Mouse (Mus musculus): Measurements from ENCODE around the gene Bend5. TPM values are rescaled to one million over a fixed set of nuclear protein-coding genes. Genes with fewer than 3 reads are reported as not detected.

Bend5 gene
- total and polyA plus RNA-seq, 3 experiments = 15.6 to 21.8 (median 19.3) TPM

- no peak for TF ChIP-seq MAFK (IDR thresholded peaks at IDR 0.05; ENCODE audit: insufficient replicate concordance, low read length)
- peak; percentile 79 for TF ChIP-seq RAD21 (IDR thresholded peaks at IDR 0.05; ENCODE audit: low read depth, low read length)
- TF ChIP-seq SMC3 (IDR thresholded peaks at IDR 0.05; ENCODE audit: low read depth, low read length) = peak; percentile 97
- TF ChIP-seq ZC3H11A (IDR thresholded peaks at IDR 0.05; ENCODE audit: low read depth, low read length) = peak; percentile 64
- TF ChIP-seq JUND (conservative IDR thresholded peaks at IDR 0.05; ENCODE audit: low read depth, low read length) = no peak
- TF ChIP-seq CTCF (conservative IDR thresholded peaks at IDR 0.05 in 1 of 2, IDR thresholded peaks at IDR 0.05 in 1 of 2; ENCODE audit: low read depth in 2 of 2, low read length in 2 of 2) = peak; percentile 74 to 92
- peak; percentile 70; the same call in 1 of the 2 replicates for TF ChIP-seq MYC (IDR thresholded peaks at IDR 0.05; ENCODE audit: low read depth, low read length)
- peak; percentile 79 for DNase-seq (ENCODE audit: extremely low read depth)
- in situ Hi-C loops (cut with MboI; ENCODE audit: low pct_ligation_motif_present, low pct_unique_long_range_greater_than_20kb, low sequenced_read_pairs) = no loop called here
Observed at GRCm38 (mm10) chr4:111495949-111496348, 81.1 kb downstream of the Bend5 start.

GRCm38 (mm10) chr4:111498751-111499150 lies 83.9 kb downstream of the Bend5 start:
- no peak overlapping the region for H3K9ac ChIP-seq (ENCODE audit: insufficient read depth, low read depth)
- no peak overlapping the region for H3K4me3 ChIP-seq (replicated peaks in 1 of 3; ENCODE audit: low read depth in 2 of 3, low read length in 2 of 3, poor library complexity in 1 of 3)
- H3K4me2 ChIP-seq (ENCODE audit: insufficient read depth, low read depth, poor library complexity, severe bottlenecking) = no peak overlapping the region
- no peaks in the 10 kb centered on the region for H3K9me3 ChIP-seq (replicated peaks; ENCODE audit: low read length)
- H3K79me2 ChIP-seq (replicated peaks; ENCODE audit: control insufficient read depth, extremely low read depth, insufficient read depth, poor library complexity, severe bottlenecking) = no peaks in the 10 kb centered on the region
- TF ChIP-seq JUN (IDR thresholded peaks at IDR 0.05; ENCODE audit: insufficient read depth, low read depth, low read length) (no peak), TBP (conservative IDR thresholded peaks at IDR 0.05; ENCODE audit: low read depth, low read length) (no peak)
- in situ Hi-C loops (cut with MboI; ENCODE audit: low pct_ligation_motif_present, low pct_unique_long_range_greater_than_20kb, low sequenced_read_pairs) = no loop called here
- no peaks in the 10 kb centered on the region for H3K27me3 ChIP-seq (replicated peaks)
- H3K27ac ChIP-seq (ENCODE audit: insufficient read depth, low read depth) = no peak overlapping the region
- dilution Hi-C loops (cut with MboI; ENCODE audit: extremely low pct_ligation_motif_present, extremely low pct_unique_long_range_greater_than_20kb, low sequenced_read_pairs) = no loop called here
- peaks cover 17 to 26% of the 10 kb centered on the region in 2 experiments for H3K4me1 ChIP-seq (ENCODE audit: control insufficient read depth in 1 of 2, insufficient read depth in 2 of 2)
- no peaks in the 10 kb centered on the region for H3K36me3 ChIP-seq (replicated peaks in 1 of 2; ENCODE audit: control insufficient read depth in 1 of 2, insufficient read depth in 1 of 2, low read length in 1 of 2)
- no peak for DNase-seq (ENCODE audit: extremely low read depth)

More at GRCm38 (mm10) chr4:111495949-111496348, 81.1 kb downstream of the Bend5 start:
- Histone ChIP-seq H3K4me3 (replicated peaks in 1 of 3; ENCODE audit: low read depth in 2 of 3, low read length in 2 of 3, poor library complexity in 1 of 3) (no peak overlapping the region), H3K27me3 (replicated peaks) (no peaks in the 10 kb centered on the region), H3K27ac (ENCODE audit: insufficient read depth, low read depth) (no peak overlapping the region), H3K36me3 (replicated peaks in 1 of 2; ENCODE audit: control insufficient read depth in 1 of 2, insufficient read depth in 1 of 2, low read length in 1 of 2) (no peaks in the 10 kb centered on the region), H3K79me2 (replicated peaks; ENCODE audit: control insufficient read depth, extremely low read depth, insufficient read depth, poor library complexity, severe bottlenecking) (no peaks in the 10 kb centered on the region), H3K4me1 (ENCODE audit: control insufficient read depth in 1 of 2, insufficient read depth in 2 of 2) (peaks cover 8 to 17% of the 10 kb centered on the region in 2 experiments; a peak in 3 of 4 replicates), H3K9ac (ENCODE audit: insufficient read depth, low read depth) (no peak overlapping the region), H3K4me2 (ENCODE audit: insufficient read depth, low read depth, poor library complexity, severe bottlenecking) (no peak overlapping the region), H3K9me3 (replicated peaks; ENCODE audit: low read length) (no peaks in the 10 kb centered on the region)
- dilution Hi-C loops (cut with MboI; ENCODE audit: extremely low pct_ligation_motif_present, extremely low pct_unique_long_range_greater_than_20kb, low sequenced_read_pairs) = no loop called here

- Histone ChIP-seq H3K27ac (ENCODE audit: insufficient read depth, low read depth) (no peak overlapping the region), H3K4me2 (ENCODE audit: insufficient read depth, low read depth, poor library complexity, severe bottlenecking) (no peak overlapping the region), H3K79me2 (replicated peaks; ENCODE audit: control insufficient read depth, extremely low read depth, insufficient read depth, poor library complexity, severe bottlenecking) (no peaks in the 10 kb centered on the region), H3K36me3 (replicated peaks in 1 of 2; ENCODE audit: control insufficient read depth in 1 of 2, insufficient read depth in 1 of 2, low read length in 1 of 2) (no peaks in the 10 kb centered on the region), H3K27me3 (replicated peaks) (no peaks in the 10 kb centered on the region), H3K9me3 (replicated peaks; ENCODE audit: low read length) (no peaks in the 10 kb centered on the region), H3K9ac (ENCODE audit: insufficient read depth, low read depth) (no peak overlapping the region), H3K4me1 (ENCODE audit: control insufficient read depth in 1 of 2, insufficient read depth in 2 of 2) (peaks cover 21 to 46% of the 10 kb centered on the region in 2 experiments), H3K4me3 (replicated peaks in 1 of 3; ENCODE audit: low read depth in 2 of 3, low read length in 2 of 3, poor library complexity in 1 of 3) (no peak overlapping the region)
- dilution Hi-C loops (cut with MboI; ENCODE audit: extremely low pct_ligation_motif_present, extremely low pct_unique_long_range_greater_than_20kb, low sequenced_read_pairs) = no loop called here
- TF ChIP-seq CTCF (conservative IDR thresholded peaks at IDR 0.05 in 1 of 2, IDR thresholded peaks at IDR 0.05 in 1 of 2; ENCODE audit: low read depth in 2 of 2, low read length in 2 of 2) (no peak), JUND (conservative IDR thresholded peaks at IDR 0.05; ENCODE audit: low read depth, low read length) (no peak), RCOR1 (conservative IDR thresholded peaks at IDR 0.05; ENCODE audit: low read depth, low read length) (no peak), MAX (IDR thresholded peaks at IDR 0.05; ENCODE audit: low read length) (no peak), ETS1 (conservative IDR thresholded peaks at IDR 0.05; ENCODE audit: low read depth, low read length) (no peak), PAX5 (IDR thresholded peaks at IDR 0.05; ENCODE audit: low read length) (no peak), BHLHE40 (IDR thresholded peaks at IDR 0.05; ENCODE audit: low read depth, low read length) (no peak), SMC3 (IDR thresholded peaks at IDR 0.05; ENCODE audit: low read depth, low read length) (no peak), SIN3A (IDR thresholded peaks at IDR 0.05; ENCODE audit: low read length) (no peak)
- in situ Hi-C loops (cut with MboI; ENCODE audit: low pct_ligation_motif_present, low pct_unique_long_range_greater_than_20kb, low sequenced_read_pairs) = loop anchor here (10.0 kb wide), 2 partner anchors 123 to 177 kb away; no protein-coding TSS in a partner anchor
- no peak for DNase-seq (ENCODE audit: extremely low read depth)
Observed at GRCm38 (mm10) chr4:111501441-111501840, 86.6 kb downstream of the Bend5 start.

Measured in CH12.LX (cell line).